Mouse (Mus musculus) lung, embryonic 14.5 days (tissue): ENCODE measurements at regions not wholly inside any gene's neighbourhood (a gene's known extent, or its start where the extent isn't known, plus 50 kb on each side); places are given as distances from the start of the nearest gene placed in this dataset.
A peak's percentile ranks its signal among the peaks of the same experiment; 100 is the strongest.
"Not testable (repeated sequence)": the region's sequence is repeated elsewhere in the genome, so short reads cannot be mapped to it uniquely, and the experiment has no call there.

Experiments used
- ATAC-seq: fragments of 200-750 bp; cut with Nextera tagmentation; 2 replicates; pipeline ENCODE4 v1.8.0; 2017; ENCODE audit warnings: mild to moderate bottlenecking, moderate TSS enrichment, moderate library complexity; ENCODE audit not compliant: insufficient read depth
- DNase-seq: peaks from one replicate; pipeline ENCODE4 v3.0.0-alpha.2; 2015
- H3K27ac ChIP-seq: fragments of 300-500 bp; sonication (generic); 2 replicates; pipeline ENCODE4 v1.5.1; 2014; ENCODE audit warnings: low read depth, mild to moderate bottlenecking, moderate library complexity
- H3K27me3 ChIP-seq: fragments of 300-500 bp; sonication (generic); 2 replicates; pipeline ENCODE4 v1.6.1; 2014; ENCODE audit warnings: low read length, control low read depth; ENCODE audit not compliant: insufficient read depth
- H3K36me3 ChIP-seq: fragments of 300-500 bp; sonication (generic); 2 replicates; pipeline ENCODE4 v1.6.1; 2014; ENCODE audit warnings: control low read depth; ENCODE audit not compliant: insufficient read depth
- H3K4me1 ChIP-seq: fragments of 300-500 bp; sonication (generic); 2 replicates; pipeline ENCODE4 v1.6.1; 2014; ENCODE audit warnings: antibody characterized with exemption, control low read depth; ENCODE audit not compliant: insufficient read depth
- H3K4me2 ChIP-seq: fragments of 300-500 bp; sonication (generic); 2 replicates; pipeline ENCODE4 v1.6.1; 2014; ENCODE audit warnings: mild to moderate bottlenecking
- H3K4me3 ChIP-seq: fragments of 300-500 bp; sonication (generic); 2 replicates; pipeline ENCODE4 v1.5.1; 2014; ENCODE audit warnings: low read depth, low read length
- H3K9ac ChIP-seq: fragments of 300-500 bp; sonication (generic); 2 replicates; pipeline ENCODE4 v1.6.1; 2014
- H3K9me3 ChIP-seq: fragments of 300-500 bp; sonication (generic); 2 replicates; pipeline ENCODE4 v1.6.1; 2016; ENCODE audit warnings: low read depth, low read length, control low read depth
- CTCF ChIP-seq: IDR thresholded peaks from 2 replicates; pipeline ENCODE4 v1.5.1; 2016; ENCODE audit warnings: antibody characterized with exemption, low read depth
- WGBS: fragments of 180-500 bp; shearing (Covaris S2); extraction: QIAGEN DNeasy Blood & Tissue Kit; methylation state at CpG from one replicate; pipeline ENCODE4 v1.1.7; 2014; 5-methylcytosine and 5-hydroxymethylcytosine counted together

DNA sequence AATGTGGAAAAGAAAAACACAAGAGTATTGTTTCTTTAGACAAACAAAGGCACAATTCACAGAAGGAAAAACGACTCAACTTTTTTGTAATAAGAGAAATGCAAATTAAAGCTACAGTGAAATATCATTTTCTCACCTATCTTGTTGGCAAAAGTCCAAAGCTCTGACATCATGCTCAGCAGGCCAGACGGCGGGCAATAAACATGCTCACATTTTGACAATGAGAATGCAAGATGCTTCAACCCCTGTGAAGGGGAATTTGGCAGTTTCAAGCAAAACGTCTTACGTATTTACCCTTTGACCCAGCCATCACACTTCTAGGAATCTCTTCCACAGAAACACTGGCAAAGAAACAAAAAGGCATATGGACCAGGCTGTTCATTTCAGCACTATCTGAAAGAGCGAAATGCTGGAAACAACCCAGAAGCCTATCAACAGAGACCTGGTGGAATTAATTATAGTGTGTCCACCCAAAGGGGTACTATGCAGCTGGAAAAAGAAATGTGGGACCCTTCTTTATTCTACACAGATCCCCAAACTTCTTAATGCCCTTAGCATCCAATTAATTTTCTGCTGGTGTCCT, 203.4 kb upstream of the 2610301B20Rik start:
- H3K27ac ChIP-seq = no peak overlapping the region
- H3K9ac ChIP-seq = no peak overlapping the region
- no peaks in the 10 kb centered on the region for H3K36me3 ChIP-seq
- DNase-seq (peak; percentile 15), ATAC-seq (no peak)
- whole genome bisulfite sequencing = 51% methylated on average over 6 of the region's 6 CpGs
- no peaks in the 10 kb centered on the region for H3K4me1 ChIP-seq
- no peaks in the 10 kb centered on the region for H3K27me3 ChIP-seq
- no peak for TF ChIP-seq CTCF
- no peak overlapping the region for H3K4me3 ChIP-seq
- H3K4me2 ChIP-seq = no peak overlapping the region
- H3K9me3 ChIP-seq = no peaks in the 10 kb centered on the region

DNA sequence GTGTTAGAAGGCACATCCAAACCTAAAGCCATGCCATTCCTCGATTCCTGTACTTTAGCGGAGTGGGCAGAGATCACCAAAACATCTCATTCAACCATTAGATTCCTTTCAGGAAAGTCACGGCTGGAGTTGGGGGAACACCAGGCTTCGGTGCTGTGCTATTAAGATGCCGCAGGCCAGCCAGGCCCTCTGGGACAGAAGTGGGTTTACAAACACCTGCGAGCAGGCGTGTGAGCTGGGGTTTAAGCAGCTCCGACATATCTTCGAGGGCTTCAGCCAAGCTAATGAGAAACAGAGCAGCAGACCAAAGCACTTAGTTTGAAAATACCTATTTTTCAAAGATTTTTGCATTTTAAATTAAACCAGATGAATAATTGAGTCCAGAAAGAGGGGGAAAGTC, 183.2 kb upstream of the 2610301B20Rik start:
- 67% methylated on average over 9 of the region's 9 CpGs for WGBS
- H3K36me3 ChIP-seq = no peaks in the 10 kb centered on the region
- H3K4me2 ChIP-seq = no peak overlapping the region
- no peaks in the 10 kb centered on the region for H3K9me3 ChIP-seq
- DNase-seq (no peak), ATAC-seq (no peak)
- TF ChIP-seq CTCF = no peak
- H3K27me3 ChIP-seq = 0 out of 2 replicates have a peak, but pooled peaks cover 4% of the 10 kb centered on the region
- no peak overlapping the region for H3K4me3 ChIP-seq
- no peak overlapping the region for H3K9ac ChIP-seq
- H3K4me1 ChIP-seq = no peaks in the 10 kb centered on the region
- H3K27ac ChIP-seq = no peak overlapping the region

DNA sequence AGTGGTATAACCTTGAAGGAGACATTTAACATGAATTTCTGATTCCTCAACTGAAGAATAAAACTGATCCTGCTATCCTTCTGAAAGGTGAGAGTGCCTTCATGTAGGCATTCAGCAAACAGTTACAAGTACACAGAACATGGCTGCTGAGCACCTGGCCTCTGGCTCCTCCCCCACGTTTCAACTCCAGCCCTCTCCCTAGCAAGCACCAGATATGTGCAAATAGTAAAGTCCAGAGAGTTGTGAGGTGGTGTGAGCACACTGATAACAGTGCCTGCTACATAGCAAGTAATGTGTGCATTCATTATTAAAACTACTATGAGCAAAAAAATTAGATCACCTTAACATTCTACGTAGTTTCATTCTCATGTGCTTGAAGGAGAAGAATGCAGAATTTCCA, 181.4 kb upstream of the 2610301B20Rik start:
- Histone ChIP-seq H3K4me3 (no peak overlapping the region), H3K36me3 (no peaks in the 10 kb centered on the region), H3K27me3 (0 out of 2 replicates have a peak, but pooled peaks cover 4% of the 10 kb centered on the region), H3K9ac (no peak overlapping the region), H3K9me3 (no peaks in the 10 kb centered on the region), H3K4me1 (no peaks in the 10 kb centered on the region), H3K4me2 (no peak overlapping the region), H3K27ac (no peak overlapping the region)
- DNase-seq (no peak), ATAC-seq (peak; percentile 58; the same call in 1 of the 2 replicates)
- TF ChIP-seq CTCF = no peak
- 63% methylated on average over 2 of the region's 2 CpGs for WGBS

DNA sequence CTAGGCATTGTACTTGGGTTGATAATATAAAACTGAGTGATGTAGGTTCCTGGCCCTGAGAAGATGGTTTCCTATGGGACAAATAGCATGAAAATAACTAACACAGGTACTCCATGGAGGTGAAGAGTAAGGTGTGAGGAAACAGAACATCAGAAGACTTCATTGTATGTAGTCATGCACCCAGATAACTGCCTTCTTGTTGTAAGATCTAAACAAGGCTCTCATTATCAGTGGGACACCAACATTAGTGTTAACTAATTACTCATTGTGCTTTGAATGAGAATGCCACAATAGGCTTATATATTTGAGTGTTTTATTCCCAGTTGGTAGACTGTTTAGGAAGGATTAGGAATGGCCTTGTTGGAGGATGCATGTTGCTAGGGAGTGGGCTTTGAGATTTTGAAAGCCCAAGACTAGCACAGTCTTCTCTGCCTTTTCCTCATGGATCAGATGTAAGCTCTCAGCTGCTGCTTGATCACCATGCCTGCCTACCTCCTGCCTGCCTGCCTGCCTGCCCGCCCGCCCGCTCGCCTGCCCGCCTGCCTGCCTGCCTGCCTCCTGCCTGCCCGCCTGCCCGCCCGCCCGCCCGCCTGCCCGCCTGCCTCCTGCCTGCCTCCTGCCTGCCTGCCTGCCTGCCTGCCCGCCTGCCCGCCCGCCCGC, 180.7 kb upstream of the 2610301B20Rik start:
- TF ChIP-seq CTCF = no peak
- no peak for DNase-seq
- WGBS = 12% methylated on average over 6 of the region's 15 CpGs
- no peaks in the 10 kb centered on the region for H3K4me1 ChIP-seq
- H3K27me3 ChIP-seq = 0 out of 2 replicates have a peak, but pooled peaks cover 4% of the 10 kb centered on the region
- no peak for ATAC-seq
- no peaks in the 10 kb centered on the region for H3K36me3 ChIP-seq
- peak overlapping the region; percentile 12; the same call in 1 of the 2 replicates for H3K4me3 ChIP-seq
- H3K9me3 ChIP-seq = no peaks in the 10 kb centered on the region
- no peak overlapping the region for H3K27ac ChIP-seq
- H3K4me2 ChIP-seq = peak overlapping the region; percentile 40; the same call in 1 of the 2 replicates
- no peak overlapping the region for H3K9ac ChIP-seq

DNA sequence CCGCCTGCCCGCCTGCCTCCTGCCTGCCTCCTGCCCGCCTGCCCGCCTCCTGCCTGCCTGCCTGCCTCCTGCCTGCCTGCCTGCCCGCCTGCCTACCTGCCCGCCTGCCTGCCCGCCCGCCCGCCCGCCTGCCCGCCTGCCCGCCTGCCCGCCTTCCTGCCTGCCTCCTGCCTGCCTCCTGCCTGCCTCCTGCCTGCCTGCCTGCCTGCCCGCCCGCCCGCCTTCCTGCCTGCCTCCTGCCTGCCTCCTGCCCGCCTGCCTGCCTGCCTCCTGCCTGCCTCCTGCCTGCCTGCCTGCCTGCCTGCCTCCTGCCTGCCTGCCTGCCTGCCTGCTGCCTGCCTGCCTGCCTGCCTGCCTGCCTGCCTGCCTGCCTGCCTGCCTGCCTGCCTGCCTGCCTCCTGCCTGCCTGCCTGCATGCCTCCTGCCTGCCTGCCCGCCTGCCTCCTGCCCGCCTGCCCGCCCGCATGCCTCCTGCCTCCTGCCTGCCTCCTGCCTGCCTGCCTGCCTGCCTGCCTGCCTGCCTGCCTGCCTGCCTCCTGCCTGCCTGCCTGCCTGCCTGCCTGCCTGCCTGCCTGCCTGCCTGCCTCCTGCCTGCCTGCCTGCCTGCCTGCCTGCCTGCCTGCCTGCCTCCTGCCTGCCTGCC, 180.1 kb upstream of the 2610301B20Rik start:
- ATAC-seq, H3K9me3 ChIP-seq, H3K36me3 ChIP-seq, DNase-seq, H3K27me3 ChIP-seq, H3K27ac ChIP-seq, H3K4me1 ChIP-seq, H3K9ac ChIP-seq: not testable (repeated sequence)
- WGBS = 15% methylated on average over 8 of the region's 21 CpGs
- Histone ChIP-seq H3K4me3 (peak overlapping the region; percentile 12; the same call in 1 of the 2 replicates), H3K4me2 (peak overlapping the region; percentile 40; the same call in 1 of the 2 replicates)

DNA sequence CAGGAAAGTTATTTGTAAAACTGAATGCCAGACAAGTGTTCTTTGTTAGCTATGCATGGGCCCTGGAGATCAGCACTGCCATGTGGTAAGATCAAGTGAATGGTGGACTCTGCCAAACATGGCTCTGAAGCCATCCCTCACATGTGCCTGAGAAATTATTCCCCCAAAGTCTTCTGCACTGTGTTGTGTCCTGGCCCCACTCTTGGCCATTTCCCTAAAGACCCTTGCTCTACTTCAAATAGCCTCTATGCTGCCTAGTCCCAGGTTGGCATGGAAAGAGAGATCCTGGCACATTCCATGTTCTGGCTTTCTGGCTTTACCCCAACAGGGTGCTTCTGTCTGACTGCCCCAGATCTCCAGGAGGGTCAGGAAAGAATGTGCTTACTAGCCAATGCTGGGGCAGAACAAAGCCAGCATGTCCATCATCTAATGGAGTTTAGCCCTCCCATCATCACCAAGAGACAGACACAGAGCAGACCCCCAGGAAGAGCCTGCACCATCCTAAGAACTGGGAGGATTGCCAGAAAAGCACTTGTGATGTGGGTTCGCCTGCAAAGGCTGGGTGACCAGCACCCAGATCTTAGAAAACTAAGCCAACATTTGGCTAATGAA, 177.0 kb upstream of the 2610301B20Rik start:
- 73% methylated on average over 1 of the region's 1 CpGs for WGBS

DNA sequence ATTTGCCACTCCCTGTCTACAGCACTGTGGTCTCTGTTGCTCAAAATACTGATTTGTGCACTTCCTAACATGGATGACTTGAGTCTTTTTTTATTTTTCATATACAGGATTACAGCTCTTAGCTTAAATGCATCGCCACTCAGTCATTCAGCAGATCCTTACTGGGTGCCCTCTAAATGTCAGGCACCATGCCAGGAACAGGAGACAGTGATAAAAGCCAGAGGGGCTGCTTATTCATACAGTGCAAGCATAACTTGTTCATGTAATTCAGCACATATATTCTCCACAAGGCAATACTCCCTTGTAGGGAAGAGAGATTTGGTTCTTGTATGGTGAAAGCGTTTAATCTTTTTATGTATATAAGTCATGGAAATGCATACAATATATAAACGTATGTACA, 175.7 kb upstream of the 2610301B20Rik start:
- no peak for ATAC-seq
- H3K9me3 ChIP-seq = no peaks in the 10 kb centered on the region
- 79% methylated on average over 3 of the region's 3 CpGs for WGBS
- H3K36me3 ChIP-seq = no peaks in the 10 kb centered on the region
- H3K9ac ChIP-seq = no peak overlapping the region
- H3K4me2 ChIP-seq = no peak overlapping the region
- 0 out of 2 replicates have a peak, but pooled peaks cover under 1% of the 10 kb centered on the region for H3K27me3 ChIP-seq
- H3K4me3 ChIP-seq = no peak overlapping the region
- no peak overlapping the region for H3K27ac ChIP-seq
- no peak for DNase-seq
- H3K4me1 ChIP-seq = no peaks in the 10 kb centered on the region
- no peak for TF ChIP-seq CTCF

More for the DNA sequence above, 177.0 kb upstream of the 2610301B20Rik start:
- no peak for ATAC-seq
- Histone ChIP-seq H3K4me1 (no peaks in the 10 kb centered on the region), H3K27me3 (0 out of 2 replicates have a peak, but pooled peaks cover 4% of the 10 kb centered on the region), H3K9ac (no peak overlapping the region), H3K4me2 (no peak overlapping the region), H3K36me3 (no peaks in the 10 kb centered on the region), H3K4me3 (no peak overlapping the region), H3K27ac (no peak overlapping the region), H3K9me3 (no peaks in the 10 kb centered on the region)
- DNase-seq = no peak
- TF ChIP-seq CTCF = no peak
